Mouse (Mus musculus): Measurements from ENCODE around the gene Pou3f1.
"Not testable (repeated sequence)": the region's sequence is repeated elsewhere in the genome, so short reads cannot be mapped to it uniquely, and the experiment has no call there.

Gene Pou3f1

DNA sequence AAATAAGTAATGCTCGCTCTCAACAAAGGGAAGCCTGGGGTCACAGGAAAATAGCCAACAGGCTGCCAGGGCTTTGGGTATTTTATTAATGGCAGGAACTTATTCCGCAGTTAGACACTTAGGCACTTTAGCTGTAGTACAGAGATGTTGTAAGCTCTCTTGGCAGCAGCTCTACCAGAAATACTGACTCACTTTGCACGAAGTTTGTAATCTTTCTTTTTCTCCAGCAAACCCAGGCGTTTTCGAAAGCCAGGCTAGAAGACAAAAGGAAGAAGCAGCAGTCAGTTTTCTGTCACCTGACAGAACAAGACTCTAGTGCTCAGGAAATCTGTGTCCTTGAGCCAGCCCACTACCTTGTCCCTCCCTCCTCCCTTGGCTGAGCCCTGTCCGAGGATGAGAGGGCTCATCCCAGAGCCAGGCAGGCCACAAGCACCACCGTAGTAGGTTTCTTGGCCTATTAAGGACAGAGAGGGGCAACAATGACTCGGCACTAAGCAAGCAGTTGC, 29.3 kb downstream of the Pou3f1 start:
- no peak for DNase-seq (ENCODE audit: low read depth, low spot score)

DNA sequence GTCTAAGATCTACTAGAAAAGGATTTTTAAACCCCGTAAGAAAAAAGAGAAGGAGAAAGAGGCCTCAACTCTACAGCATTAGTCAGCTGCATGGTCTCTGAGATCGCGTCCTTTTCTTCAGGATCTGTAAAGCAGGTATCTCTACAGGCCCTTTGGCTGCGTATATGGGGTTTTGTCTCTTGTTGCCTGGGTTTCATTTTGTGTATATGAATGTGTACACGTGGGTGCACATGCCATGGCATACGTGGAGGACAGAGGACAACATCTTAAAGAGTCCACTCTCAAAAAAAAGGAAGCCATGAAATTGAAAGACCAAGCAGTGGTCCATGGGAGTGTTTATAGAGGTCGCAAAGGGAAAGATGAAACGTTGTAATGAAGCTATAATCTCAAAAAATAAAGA, 34.8 kb downstream of the Pou3f1 start:
- DNase-seq (ENCODE audit: low read depth, low spot score), result no peak

DNA sequence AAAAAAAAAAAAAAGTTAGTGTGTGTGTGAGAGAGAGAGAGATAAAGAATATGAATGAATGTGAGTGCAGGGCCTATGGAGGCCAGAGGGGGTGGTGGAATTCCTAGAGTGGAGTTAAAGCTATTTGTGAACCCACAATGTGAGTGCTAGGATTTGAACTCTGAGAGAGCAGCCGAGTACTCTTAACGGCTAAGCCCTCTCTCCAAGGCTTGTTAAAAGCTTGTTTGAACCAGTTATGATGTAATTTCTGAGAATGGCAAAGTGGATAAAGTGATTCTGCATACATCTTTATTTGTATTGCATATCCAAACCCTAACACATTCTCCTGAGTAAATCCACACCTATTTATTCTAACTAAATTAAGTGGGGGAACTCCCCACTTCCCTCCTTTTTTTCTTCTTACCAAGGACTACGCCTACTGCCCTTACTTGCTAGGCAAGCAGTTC, 35.8 kb downstream of the Pou3f1 start:
- no peak for DNase-seq (ENCODE audit: low read depth, low spot score)

DNA sequence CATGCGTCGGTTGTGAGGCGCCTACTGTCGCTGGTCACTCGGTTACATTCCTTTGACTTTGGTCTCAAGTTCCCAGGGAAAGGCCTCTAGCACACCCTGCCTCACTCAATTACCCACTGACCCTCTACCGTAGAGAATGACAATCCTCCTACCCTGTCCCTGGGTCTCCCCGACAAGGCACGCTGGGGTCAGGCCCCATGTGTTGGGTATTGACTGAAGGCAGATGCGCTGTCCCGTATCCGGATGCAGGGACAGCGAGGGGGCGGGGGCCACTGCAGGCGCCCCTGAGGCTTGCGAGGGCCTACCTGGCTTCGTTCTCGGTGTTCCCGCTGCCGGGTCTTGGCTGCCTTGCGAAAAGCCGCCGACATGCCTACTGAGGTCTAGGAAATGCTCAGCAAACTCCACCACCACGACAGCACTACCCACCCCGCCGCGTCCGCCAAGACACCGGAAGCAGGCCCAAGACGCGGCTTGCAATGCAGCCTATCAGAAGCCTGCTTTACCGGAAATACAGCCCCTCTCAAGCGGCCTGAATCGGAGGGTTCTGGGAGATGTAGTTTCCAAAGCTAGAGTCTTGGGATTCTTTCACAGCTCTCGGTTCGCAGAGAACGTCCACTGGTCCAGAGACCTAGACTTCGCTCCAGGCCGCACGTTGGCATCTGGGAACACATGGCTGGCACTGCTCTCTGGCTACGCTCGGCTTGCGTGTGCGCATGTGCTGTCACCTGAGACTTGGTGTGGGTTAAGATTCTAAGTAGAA, 36.7 kb downstream of the Pou3f1 start, which contains the start of gene Utp11:
Gene Utp11, minus strand, starts transcription at position 466 of the 760 bp plus-strand sequence.
- DNase-seq (ENCODE audit: low read depth, low spot score), result peak; percentile 82

DNA sequence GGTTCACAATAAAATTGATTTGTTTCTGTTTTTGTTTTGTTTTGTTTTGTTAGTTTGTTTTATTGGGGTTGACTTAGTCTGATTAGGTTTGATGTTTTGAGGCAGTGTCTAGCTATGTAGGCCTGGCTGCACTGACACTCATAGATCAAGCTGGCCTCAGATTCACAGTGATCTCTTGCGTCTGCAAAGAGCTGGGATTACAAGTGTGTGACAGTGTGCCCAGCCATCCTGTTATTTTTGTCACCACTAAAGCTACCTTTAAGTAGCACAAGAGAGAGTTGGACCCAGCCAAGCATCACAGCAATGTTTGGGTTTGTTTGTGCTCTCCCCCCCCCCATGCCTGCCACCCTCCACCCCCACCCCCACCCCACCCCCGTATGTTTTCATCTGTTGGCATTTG, 38.0 kb downstream of the Pou3f1 start:
- no peak for DNase-seq (ENCODE audit: low read depth, low spot score)

DNA sequence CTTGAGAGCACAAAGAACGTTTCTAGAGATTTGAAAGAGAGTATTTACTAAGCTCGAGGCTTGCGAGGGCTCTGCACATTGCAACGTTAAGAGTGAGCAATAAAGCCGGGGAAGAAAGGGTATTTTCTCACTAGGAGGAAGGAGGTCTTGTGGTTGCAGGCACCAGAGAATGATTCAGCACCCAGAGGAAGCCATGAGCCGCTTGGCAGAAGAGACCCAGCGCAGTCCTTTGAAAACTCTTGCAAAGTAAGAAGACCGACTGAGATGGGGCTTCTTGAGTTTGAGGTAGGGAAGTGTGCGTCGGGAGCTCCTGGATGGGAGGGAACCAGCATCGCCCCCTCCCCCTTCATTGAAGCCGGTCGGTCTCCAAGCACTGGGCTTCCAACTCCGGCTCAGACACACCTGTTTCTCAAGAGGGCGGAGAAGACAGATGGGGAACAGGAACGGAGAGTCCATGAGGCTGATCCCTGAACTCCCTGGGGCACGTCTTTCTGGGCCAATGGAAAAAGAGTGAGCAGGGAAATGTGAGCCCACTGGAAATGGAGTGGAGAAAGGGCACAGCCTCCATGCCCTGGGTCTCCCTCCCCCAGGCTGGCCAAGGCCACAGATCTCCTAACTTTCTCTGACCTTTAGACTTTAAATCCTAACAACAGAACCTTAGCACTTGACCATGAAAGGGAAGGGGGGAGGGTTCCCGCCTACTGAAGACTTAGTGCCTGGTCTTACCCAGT, 39.3 kb downstream of the Pou3f1 start:
- no peak for DNase-seq (ENCODE audit: low read depth, low spot score)

DNA sequence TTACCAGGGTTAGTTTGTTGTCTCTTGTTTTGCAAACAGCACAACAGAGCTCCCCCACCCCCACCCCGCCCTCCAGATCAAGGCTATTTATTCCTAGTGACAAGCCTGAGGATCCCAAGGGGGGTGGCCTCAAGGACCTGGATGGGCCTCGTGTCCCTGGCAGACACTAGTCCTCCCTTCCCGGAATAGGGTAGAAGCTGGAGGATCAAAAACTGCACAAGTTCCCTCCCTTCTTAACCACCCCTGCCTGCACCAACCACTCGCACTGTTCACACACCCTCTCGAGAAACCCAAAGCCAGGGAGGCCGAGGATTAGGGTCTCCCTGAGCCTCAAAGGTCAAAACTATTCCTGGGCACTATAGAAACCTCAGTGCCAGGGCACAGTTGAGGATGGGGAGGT, 43.2 kb downstream of the Pou3f1 start:
- DNase-seq (ENCODE audit: low read depth, low spot score), result no peak

DNA sequence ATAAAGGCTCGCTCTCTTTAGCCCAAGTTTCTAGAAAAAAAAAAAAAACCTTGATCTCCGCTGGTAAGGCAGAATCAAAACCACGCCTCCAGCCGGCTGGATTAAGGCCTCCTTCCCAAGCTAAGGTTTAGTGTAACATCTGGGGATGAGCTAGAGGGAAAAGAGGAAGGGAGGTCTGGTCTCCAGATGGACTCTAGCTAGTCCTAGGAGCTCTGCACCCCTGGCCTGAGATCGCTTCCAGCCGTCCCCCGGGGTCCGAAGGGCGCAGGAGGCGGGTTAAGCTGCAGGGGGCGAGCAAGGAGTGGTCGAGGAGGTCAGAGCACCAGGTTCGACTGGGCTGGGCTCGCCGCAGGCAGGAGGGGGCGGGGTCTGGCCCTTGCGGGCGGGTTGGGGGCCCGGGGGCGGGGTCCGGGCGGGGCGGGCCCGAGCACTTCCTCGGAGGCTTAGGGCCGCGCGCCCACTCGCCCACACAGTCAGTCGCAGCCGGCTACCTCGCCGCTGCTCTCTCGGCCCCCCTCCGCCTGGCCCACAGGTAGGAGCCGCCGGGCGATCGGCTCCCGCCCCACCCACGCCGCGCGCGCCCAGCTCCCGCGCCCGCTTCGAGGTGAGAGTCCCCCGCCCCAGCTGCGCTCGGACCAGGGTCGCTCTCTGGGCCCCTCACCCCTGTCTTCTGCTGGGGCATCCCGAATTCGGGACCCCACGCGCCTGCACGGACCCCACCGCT, 43.8 kb downstream of the Pou3f1 start, which contains the start of gene Fhl3:
Gene Fhl3, plus strand, starts transcription at position 454 of the 724 bp plus-strand sequence.
- no peak for DNase-seq (ENCODE audit: low read depth, low spot score)

DNA sequence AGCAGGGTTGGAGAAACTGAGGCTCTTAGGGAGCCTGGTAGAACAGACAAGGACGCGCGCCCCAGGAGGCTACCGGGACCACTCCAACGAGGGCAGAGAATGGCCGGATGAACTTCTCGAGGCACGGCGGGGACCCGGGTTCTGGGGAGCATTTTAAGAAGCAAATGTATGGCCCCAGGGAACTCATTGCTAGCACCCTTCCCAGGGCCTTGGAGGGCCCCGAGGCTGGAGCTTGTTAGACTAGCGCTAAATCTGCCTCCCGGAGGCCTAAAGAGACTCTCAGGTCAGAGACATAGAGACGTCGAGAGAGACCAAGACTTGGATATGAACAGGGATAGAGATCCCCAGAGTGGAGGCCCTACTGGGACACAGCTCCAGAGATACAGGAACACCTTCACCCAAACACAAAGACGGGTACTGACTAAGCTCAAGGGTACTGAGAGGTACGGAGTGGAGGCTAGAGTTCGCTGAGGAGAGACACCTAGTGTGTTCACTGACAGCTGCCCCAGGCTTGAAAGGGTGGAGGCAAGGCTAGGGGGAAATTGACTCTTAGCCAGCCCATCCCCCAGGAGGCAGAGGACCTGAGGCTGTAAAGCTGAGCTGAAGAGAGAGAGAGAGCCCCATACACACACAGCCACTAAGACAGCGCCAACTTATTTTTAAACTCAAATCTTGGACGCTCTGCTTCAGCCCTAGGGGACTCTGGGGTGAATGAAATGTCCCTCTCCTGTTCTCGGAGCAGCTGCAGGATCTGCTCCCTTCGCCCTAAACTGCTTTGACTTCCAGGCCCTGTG, 44.6 kb downstream of the Pou3f1 start:
- no peak for DNase-seq (ENCODE audit: low read depth, low spot score)

DNA sequence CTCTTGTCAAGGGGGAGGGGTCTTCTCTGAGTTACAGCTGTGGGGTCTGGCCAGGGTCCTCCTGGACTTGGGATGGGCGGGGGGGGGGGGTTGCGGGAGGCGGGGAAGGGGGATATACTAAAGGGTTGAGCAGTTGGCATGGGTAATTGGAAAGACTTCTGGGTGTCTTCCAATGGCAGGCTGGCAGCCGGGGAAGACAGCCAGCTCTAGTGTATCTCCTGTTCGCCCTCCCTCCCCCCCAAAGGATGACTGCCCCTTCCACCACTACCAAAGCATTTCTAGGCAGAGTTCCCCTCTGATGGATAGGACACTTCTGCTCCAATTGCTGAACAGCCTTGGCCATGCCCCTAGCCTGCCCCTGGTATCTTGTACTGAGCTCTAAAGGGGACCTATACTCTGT, 45.3 kb downstream of the Pou3f1 start:
- no peak for DNase-seq (ENCODE audit: low read depth, low spot score)

DNA sequence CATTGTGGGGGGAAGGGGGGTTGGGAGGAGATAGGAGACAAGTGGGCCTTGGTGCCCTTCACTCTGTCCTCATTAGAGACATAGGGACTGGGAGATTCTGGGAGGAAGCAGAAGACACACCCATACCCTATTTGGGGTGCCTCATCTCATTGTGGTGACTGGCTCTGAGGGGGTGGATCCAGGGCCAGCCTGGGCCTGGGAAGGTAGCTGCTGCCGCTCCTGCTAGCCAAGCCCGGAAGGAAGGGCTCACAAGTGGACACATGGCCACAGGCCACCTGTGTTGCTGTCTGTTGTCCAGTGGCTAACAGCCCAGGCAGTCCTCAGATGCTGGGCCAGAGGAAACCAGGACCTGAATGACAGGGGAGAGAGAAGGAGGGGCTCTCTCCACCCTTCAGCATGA, 46.8 kb downstream of the Pou3f1 start:
- no peak for DNase-seq (ENCODE audit: low read depth, low spot score)

DNA sequence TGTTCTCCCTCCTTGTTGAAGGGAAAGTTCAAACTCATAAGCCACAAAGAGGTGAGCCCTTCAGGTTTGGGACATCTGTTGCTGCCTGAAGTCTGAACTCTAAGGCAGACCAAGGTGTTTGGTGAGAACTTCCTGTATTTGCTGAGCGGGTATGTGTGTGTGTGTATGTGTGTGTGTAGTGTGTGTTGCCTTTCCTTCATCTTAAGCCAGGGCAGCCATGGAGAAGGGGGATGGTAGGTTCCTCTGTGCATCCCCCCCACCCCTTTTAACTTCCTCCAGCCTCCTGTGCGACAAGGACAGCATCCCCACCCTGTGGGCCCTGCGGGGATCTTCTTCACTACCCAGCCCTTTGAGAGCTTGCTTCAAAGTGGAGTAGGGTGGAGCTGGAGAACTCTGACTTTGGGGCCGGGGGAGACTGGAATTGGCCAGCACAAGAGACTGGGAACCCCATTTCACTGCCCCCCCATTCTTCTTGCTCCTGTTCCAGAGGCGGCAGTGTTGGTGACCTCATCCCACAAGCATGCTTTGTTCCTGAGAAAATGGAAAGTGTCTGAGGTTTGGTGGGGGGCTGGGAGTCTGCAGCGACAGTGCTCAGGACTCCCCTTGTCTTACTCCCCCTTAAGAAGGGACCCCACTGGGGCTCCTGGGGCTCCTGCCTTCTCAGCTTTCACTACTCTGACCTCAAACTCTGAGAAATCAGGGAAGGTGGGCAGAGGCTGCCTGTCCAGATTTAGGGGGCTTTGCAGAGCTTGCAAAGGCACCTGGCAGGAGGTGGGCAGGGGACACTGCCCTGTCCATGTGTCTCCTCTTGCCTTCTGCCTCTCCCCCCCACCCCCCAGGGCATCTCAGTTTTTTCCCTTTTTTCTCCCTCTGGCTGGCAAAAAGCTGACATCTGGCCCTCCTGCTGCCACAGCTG, 47.5 kb downstream of the Pou3f1 start:
- no peak for DNase-seq (ENCODE audit: low read depth, low spot score)

DNA sequence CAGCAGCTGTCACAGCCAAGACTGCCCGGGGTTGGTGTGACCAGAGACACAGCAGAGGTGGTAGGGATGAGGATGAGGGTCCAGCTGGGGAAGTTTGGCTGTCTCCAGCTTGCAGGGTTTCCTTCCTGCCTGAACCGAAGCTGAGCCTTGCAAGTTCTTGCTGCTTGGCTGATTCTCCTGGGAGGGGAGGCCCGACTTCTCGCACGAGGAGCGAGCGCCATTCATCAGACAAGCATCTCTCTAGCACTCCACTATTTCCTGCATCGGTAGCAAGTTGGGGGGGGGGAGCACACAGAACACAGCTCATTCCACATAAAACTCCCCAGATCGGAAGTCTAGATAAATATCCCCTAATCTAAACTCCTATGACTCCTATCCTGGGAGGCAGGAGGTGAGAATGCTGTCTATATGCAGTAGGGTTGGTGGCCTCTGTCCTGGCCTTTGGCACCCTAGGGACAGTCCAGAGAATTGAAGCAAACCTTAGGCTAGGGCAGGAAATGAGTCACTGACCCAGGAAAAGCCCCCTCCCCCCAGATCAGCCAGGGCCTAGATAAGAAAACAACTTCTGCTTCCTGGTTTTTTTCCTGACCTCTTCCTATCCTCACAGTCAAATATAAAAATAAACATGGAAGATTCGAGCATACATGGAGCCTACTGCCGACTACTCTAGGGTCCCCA, 48.3 kb downstream of the Pou3f1 start:
- DNase-seq (ENCODE audit: low read depth, low spot score), result no peak

DNA sequence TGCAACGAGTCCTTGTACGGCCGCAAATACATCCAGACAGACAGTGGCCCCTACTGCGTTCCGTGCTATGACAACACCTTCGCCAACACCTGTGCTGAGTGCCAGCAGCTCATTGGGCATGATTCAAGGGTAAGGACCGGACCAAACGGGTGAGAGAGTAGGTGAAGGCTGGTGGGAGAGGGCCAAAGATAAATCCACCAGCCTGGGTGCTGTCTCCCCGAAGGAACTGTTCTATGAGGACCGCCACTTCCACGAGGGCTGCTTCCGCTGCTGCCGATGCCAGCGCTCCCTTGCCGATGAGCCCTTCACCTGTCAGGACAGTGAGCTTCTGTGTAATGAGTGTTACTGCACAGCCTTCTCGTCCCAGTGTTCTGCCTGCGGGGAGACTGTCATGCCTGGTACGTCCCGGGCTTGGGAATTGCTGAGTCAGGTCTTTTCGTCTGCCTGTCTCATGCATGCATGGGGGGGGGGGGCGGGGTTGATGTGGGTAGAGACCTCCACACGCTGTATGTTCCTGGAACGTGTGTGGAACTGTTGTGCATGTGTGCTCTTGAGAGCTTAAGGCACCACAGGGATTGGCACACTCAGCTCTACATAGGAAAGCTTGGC, 49.2 kb downstream of the Pou3f1 start:
- no peak for DNase-seq (ENCODE audit: low read depth, low spot score)

DNA sequence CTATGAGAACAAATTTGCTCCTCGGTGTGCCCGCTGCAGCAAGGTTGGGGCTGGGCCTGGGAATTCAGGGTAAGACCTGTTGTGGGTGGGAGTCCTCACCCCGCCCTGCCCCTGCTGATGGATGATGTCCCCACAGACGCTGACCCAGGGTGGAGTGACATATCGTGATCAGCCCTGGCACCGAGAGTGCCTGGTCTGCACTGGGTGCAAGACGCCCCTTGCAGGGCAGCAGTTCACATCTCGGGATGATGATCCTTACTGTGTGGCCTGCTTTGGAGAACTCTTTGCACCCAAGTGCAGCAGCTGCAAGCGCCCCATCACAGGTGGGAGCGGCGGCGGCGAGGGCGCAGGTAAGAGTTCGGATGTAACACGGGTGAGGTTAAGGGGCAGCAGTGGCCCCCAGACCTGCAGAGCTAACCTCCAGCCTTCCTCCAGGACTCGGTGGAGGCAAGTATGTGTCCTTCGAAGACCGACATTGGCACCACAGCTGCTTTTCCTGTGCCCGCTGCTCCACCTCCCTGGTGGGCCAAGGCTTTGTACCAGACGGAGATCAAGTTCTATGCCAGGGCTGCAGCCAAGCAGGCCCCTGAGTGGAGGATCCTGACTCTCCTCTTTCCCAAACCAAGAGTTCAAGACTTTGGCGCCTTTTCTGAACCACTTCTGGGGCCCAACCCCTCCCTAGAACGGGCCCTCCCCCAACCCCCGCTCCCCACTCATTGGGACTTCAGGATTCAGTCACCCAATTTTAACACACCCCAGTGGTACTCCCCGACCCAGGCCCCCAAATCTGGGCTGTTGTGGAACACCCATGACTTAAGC, 51.0 kb downstream of the Pou3f1 start:
- not testable (repeated sequence) for DNase-seq (ENCODE audit: low read depth, low spot score)

DNA sequence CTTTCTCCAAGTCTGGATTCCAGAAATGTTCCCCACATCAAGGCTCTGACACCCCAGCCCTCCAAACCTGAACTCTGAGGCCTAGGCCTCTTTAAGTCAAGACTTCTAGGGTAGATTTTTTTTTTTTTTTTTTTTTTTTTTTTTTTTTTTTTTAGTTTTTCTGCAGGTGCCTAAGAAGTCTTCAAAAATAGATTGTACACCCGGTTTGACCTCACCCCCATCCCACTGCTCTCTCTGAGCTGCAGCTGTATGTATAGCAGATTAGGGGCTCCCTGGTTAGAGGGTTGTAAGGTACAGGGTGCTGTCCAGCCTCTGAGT, 51.6 kb downstream of the Pou3f1 start:
- DNase-seq (ENCODE audit: low read depth, low spot score), result not testable (repeated sequence)

DNA sequence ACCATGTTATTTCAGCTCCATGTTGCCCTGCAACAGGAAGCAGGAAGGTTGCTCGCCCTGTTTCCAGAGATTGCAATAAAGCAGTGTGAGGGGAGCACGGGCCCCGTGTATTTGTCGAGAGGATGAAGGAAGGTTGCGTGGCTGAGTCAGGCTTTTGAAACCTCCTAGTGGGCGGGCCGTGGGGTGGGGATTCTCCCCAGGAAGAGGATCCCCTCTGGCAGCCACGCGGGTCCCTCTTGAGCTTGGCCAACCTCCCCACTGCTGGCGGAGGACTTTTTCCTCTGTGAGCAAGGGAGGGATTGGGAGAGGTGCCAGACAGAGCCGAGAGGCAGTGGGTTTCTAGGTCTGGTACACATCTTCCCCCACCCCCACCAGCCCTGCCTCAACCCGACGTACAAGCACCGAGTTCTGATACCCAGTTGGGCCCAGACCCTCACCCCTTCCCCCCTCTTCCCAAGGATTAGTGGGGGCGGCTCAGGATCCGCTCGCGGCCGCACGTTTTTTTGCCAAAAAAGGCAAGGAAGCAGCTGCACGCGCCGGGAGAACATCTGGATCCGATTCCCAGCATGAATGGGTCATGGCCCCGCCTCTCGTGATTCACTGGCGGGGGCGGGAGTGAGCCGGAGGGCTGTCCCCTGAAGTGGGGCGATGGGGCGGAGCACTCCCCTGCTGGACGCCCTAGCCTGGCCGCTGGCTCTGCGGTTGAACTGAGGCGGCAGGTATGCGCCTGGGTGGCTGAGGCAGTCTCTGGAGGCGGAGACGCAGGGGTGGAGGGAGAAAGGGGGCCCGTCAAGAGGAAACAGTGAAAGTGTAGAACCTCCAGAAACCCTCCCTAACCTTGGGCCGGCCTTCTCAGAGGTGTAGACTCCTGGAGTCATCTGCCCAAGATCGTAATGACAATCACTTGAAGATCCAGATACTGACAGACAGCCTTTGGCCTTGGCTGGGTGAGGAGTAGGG, 52.2 kb downstream of the Pou3f1 start:
- DNase-seq (ENCODE audit: low read depth, low spot score), result no peak

All from c-Kit-negative CD71-positive TER-119-positive erythroid progenitor cells, embryonic 14.5 days (primary cell).